ENCODE assay signal across 20 mouse cellular contexts in genomic region chr8:12327707-12328471, GRCm38 (mm10). TPM values are rescaled to one million over a fixed set of nuclear protein-coding genes. Genes with fewer than 3 reads are reported as not detected.
DNase-seq lines count a peak whose midpoint lies in the region; ATAC-seq lines count a peak whose summit lies in the region.
"Had no signal": no experiment of that assay in that cellular context is flagged by ENCODE, and none has a peak within 500 bp of the region (broad histone marks: within the 10 kb centered on the region; RNA-seq: fewer than 3 reads in every experiment).

No protein-coding gene starts in this region.

- no peak overlapping the region for H3K9ac ChIP-seq in neural tube, embryonic 11.5 days (ENCODE audit: low read length)
- no peak overlapping the region for H3K9ac ChIP-seq in midbrain, embryonic 12.5 days (replicated peaks)
- H3K9ac ChIP-seq: limb, embryonic 13.5 days had no signal

- peaks cover 20% of the 10 kb centered on the region for H3K4me1 ChIP-seq in neural tube, embryonic 11.5 days (ENCODE audit: control insufficient read depth, insufficient read depth, low read length)
- peaks cover 61% of the 10 kb centered on the region for H3K4me1 ChIP-seq in hindbrain, embryonic 10.5 days (replicated peaks)
- H3K4me1 ChIP-seq in midbrain, embryonic 12.5 days, result peaks cover 52% of the 10 kb centered on the region

- H3K36me3 ChIP-seq in neural tube, embryonic 11.5 days (ENCODE audit: control insufficient read depth, insufficient read depth, low read length), result no peaks in the 10 kb centered on the region
- no peaks in the 10 kb centered on the region for H3K36me3 ChIP-seq in hindbrain, embryonic 10.5 days
- no peaks in the 10 kb centered on the region for H3K36me3 ChIP-seq in midbrain, embryonic 12.5 days
- H3K36me3 ChIP-seq: limb, embryonic 13.5 days had no signal

- no peak overlapping the region for H3K4me3 ChIP-seq in neural tube, embryonic 11.5 days (ENCODE audit: low read depth, low read length)
- no peak overlapping the region for H3K4me3 ChIP-seq in hindbrain, embryonic 10.5 days
- 0 out of 2 replicates have a peak overlapping the region, but pooled peaks have one; percentile 9 for H3K4me3 ChIP-seq in midbrain, embryonic 12.5 days
- H3K4me3 ChIP-seq: limb, embryonic 13.5 days; myocyte had no signal

- DNase-seq in neural tube, embryonic 11.5 days (ENCODE audit: low spot score), result peak; percentile 34
- no peak for DNase-seq in neural tube, embryonic 10.5 days (ENCODE audit: extremely low spot score, low spot score)
- DNase-seq in hindbrain, embryonic 10.5 days (ENCODE audit: low spot score), result peak; percentile 10
- peak; percentile 87 for DNase-seq in retina, embryonic 14.5 days (ENCODE audit: low spot score)
- no peak for DNase-seq in thymus, adult 18-20 months
- no peak for DNase-seq in liver
- DNase-seq: adrenal gland, postnatal 36 days; B cell, adult 2 months; cerebellum, adult 11 months; heart, postnatal 14 days; kidney, postnatal 10 days; lung, adult 18-20 months had no signal

- no peak overlapping the region for H3K27ac ChIP-seq in neural tube, embryonic 11.5 days (ENCODE audit: low read depth, low read length)
- H3K27ac ChIP-seq in hindbrain, embryonic 10.5 days, result peak overlapping the region; percentile 40; the same call in 1 of the 2 replicates
- peak overlapping the region; percentile 61 for H3K27ac ChIP-seq in midbrain, embryonic 12.5 days (replicated peaks)
- H3K27ac ChIP-seq: limb, embryonic 13.5 days; macrophage had no signal

- no peak overlapping the region for H3K4me2 ChIP-seq in neural tube, embryonic 11.5 days (ENCODE audit: low read depth)
- H3K4me2 ChIP-seq in midbrain, embryonic 12.5 days (replicated peaks), result peak overlapping the region; percentile 28
- H3K4me2 ChIP-seq: limb, embryonic 13.5 days had no signal

- H3K9me3 ChIP-seq in neural tube, embryonic 11.5 days (ENCODE audit: control insufficient read depth, low read length), result no peaks in the 10 kb centered on the region
- H3K9me3 ChIP-seq in hindbrain, embryonic 10.5 days, result no peaks in the 10 kb centered on the region
- no peaks in the 10 kb centered on the region for H3K9me3 ChIP-seq in midbrain, embryonic 12.5 days
- H3K9me3 ChIP-seq: limb, embryonic 13.5 days had no signal

- 0 out of 2 replicates have a peak, but pooled peaks cover 2% of the 10 kb centered on the region for H3K27me3 ChIP-seq in neural tube, embryonic 11.5 days (ENCODE audit: control insufficient read depth, insufficient read depth, low read length)
- H3K27me3 ChIP-seq in hindbrain, embryonic 10.5 days (ENCODE audit: insufficient read depth, poor library complexity, severe bottlenecking), result peaks cover 97% of the 10 kb centered on the region
- peaks cover 93% of the 10 kb centered on the region for H3K27me3 ChIP-seq in midbrain, embryonic 12.5 days

- WGBS in neural tube, embryonic 11.5 days, result 72% methylated on average over 21 of the region's 21 CpGs
- 66% methylated on average over 21 of the region's 21 CpGs for WGBS in hindbrain, embryonic 10.5 days
- WGBS in midbrain, embryonic 12.5 days, result 25% methylated on average over 21 of the region's 21 CpGs

- no peak for ATAC-seq in neural tube, embryonic 11.5 days (ENCODE audit: insufficient read depth, low FRiP score, low TSS enrichment)
- ATAC-seq in midbrain, embryonic 12.5 days (ENCODE audit: low FRiP score, low read depth), result peak; percentile 60
- no peak for ATAC-seq in megakaryocyte-erythroid progenitor cell, adult 5-6 weeks (replicated peaks; ENCODE audit: low FRiP score, low TSS enrichment, poor library complexity, severe bottlenecking)
- ATAC-seq: intestine, postnatal 0 days had no signal

RNA-seq across cellular contexts. Expression of gene A230072I06Rik, which starts 49.3 kb away (rescaled TPM):
- not detected in 2 replicates for polyA plus RNA-seq in neural tube, embryonic 11.5 days (2014; fragmentation: Nextera tagmentation; extraction: Ambion mirVana)
- polyA plus RNA-seq in hindbrain, embryonic 10.5 days (2016; fragmentation: Nextera tagmentation; extraction: Ambion mirVana), result not detected in 2 replicates
- 0.22 TPM in 1 of 2 replicates, not detected in the other for polyA plus RNA-seq in midbrain, embryonic 12.5 days (2016; fragmentation: Nextera tagmentation; extraction: Ambion mirVana)
- not detected in 2 replicates for total RNA-seq in megakaryocyte-erythroid progenitor cell, adult 5-6 weeks (2014; fragmentation: Nextera tagmentation)
- not detected in 2 replicates for total RNA-seq in megakaryocyte-erythroid progenitor cell, adult 5-6 weeks (2017)
- total RNA-seq: adrenal gland, postnatal 36 days; common myeloid progenitor, adult 5-6 weeks; gastrocnemius, adult 18-20 months; heart, postnatal 14 days had no signal
- polyA plus RNA-seq: intestine, postnatal 0 days; limb, embryonic 13.5 days; macrophage; myocyte had no signal

Comparison
In these comparisons a context has a peak if more than half of its experiments do, and no peak if none do; other contexts are left out.
1. DNase-seq: peak in neural tube, embryonic 11.5 days (single experiment), hindbrain, embryonic 10.5 days (single experiment) and retina, embryonic 14.5 days (single experiment); none in neural tube, embryonic 10.5 days (single experiment), thymus, adult 18-20 months (0 of 2) and liver (single experiment).